Mouse (Mus musculus): ENCODE measurements around the gene Zfp423. TPM values are rescaled to one million over a fixed set of nuclear protein-coding genes. Genes with fewer than 3 reads are reported as not detected.

Gene Zfp423
- total and polyA plus RNA-seq, 3 experiments, result not detected

DNA sequence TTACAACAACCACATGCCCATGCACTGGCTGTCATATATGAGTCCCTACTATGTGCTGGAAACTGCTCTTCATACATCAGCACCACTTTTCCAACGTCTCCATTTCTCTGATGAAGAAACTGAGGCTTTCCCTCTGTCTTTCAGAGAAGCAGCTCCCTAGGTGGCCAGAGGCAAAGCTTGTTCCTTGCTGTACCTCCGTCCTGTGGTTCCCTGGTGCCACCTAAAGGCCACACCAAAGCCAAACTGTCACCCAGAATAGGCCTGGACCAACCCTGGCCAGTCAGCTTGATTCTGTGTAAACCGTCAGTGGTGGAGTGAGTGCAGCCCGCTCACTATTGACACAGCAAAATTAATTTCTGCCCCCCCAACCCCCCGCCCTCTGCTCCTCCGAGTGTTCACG lies 285.2 kb downstream of the Zfp423 start:
- Histone ChIP-seq H3K79me2 (ENCODE audit: control insufficient read depth, insufficient read depth, low read length, poor library complexity) (no peaks in the 10 kb centered on the region), H3K27me3 (ENCODE audit: control insufficient read depth in 1 of 2, insufficient read depth in 2 of 2, low read length in 2 of 2) (no peaks in the 10 kb centered on the region), H3K36me3 (ENCODE audit: control insufficient read depth in 1 of 2, insufficient read depth in 2 of 2, low read length in 2 of 2) (no peaks in the 10 kb centered on the region), H3K27ac (ENCODE audit: control insufficient read depth, low read depth, low read length) (no peak overlapping the region), H3K9ac (ENCODE audit: control insufficient read depth, low read depth, low read length, poor library complexity, severe bottlenecking) (no peak overlapping the region), H3K9me3 (replicated peaks; ENCODE audit: insufficient read depth, low read length) (no peaks in the 10 kb centered on the region), H3K4me3 (ENCODE audit: control insufficient read depth in 1 of 2, insufficient read depth in 1 of 2, low read depth in 2 of 2, low read length in 2 of 2) (no peak overlapping the region), H3K4me1 (ENCODE audit: control insufficient read depth in 1 of 2, insufficient read depth in 2 of 2, low read length in 2 of 2) (no peaks in the 10 kb centered on the region)
- no peak for DNase-seq (ENCODE audit: low read depth, low spot score)
- TF ChIP-seq NELFE (IDR thresholded peaks at IDR 0.05; ENCODE audit: low read depth, low read length) (no peak), JUND (IDR thresholded peaks at IDR 0.05; ENCODE audit: low read depth, low read length) (no peak), MYB (IDR thresholded peaks at IDR 0.05; ENCODE audit: low read depth, low read length) (no peak), ZC3H11A (IDR thresholded peaks at IDR 0.05; ENCODE audit: low read depth, low read length) (no peak), POLR2AphosphoS2 (IDR thresholded peaks at IDR 0.05; ENCODE audit: low read length) (no peak), TCF12 (IDR thresholded peaks at IDR 0.05; ENCODE audit: low read depth, low read length) (no peak), ZKSCAN1 (IDR thresholded peaks at IDR 0.05; ENCODE audit: low read depth, low read length) (no peak), CHD2 (IDR thresholded peaks at IDR 0.05; ENCODE audit: low read length) (no peak), MAZ (IDR thresholded peaks at IDR 0.05; ENCODE audit: low read depth, low read length) (no peak), ETS1 (IDR thresholded peaks at IDR 0.05; ENCODE audit: low read depth, low read length) (no peak), MYC (IDR thresholded peaks at IDR 0.05; ENCODE audit: low read depth, low read length) (no peak), SIN3A (IDR thresholded peaks at IDR 0.05; ENCODE audit: low read length) (no peak), RAD21 (IDR thresholded peaks at IDR 0.05; ENCODE audit: low read depth, low read length) (no peak), E2F4 (IDR thresholded peaks at IDR 0.05; ENCODE audit: borderline replicate concordance, low read depth, low read length) (no peak)

DNA sequence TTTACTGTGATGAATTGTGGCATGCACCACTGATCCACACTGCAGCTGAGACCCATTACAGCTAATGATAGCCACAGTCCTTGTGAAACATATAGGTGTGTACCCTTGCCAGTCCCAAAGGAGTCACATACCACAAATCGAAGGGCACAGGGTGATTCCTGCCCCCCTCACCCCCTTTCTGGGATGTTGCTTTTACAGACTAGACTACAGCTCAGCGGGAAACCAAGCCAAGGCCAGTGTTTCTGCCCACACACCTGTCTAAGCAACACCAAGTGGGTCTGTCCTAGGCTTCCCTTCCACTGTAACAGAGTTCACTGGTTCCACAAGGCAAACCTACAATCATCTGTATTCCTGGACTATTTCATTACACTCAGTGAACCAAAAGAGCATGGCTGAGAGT lies 287.2 kb downstream of the Zfp423 start:
- Histone ChIP-seq H3K27me3 (ENCODE audit: control insufficient read depth in 1 of 2, insufficient read depth in 2 of 2, low read length in 2 of 2) (no peaks in the 10 kb centered on the region), H3K9me3 (replicated peaks; ENCODE audit: insufficient read depth, low read length) (no peaks in the 10 kb centered on the region), H3K4me1 (ENCODE audit: control insufficient read depth in 1 of 2, insufficient read depth in 2 of 2, low read length in 2 of 2) (no peaks in the 10 kb centered on the region)

More for the DNA sequence above, 287.2 kb downstream of the Zfp423 start:
- H3K9ac ChIP-seq (ENCODE audit: control insufficient read depth, low read depth, low read length, poor library complexity, severe bottlenecking), result no peak overlapping the region
- no peak for TF ChIP-seq MAZ (IDR thresholded peaks at IDR 0.05; ENCODE audit: low read depth, low read length)
- TF ChIP-seq ZNF384 (IDR thresholded peaks at IDR 0.05; ENCODE audit: low read depth, low read length), result no peak
- TF ChIP-seq BHLHE40 (IDR thresholded peaks at IDR 0.05; ENCODE audit: borderline replicate concordance, low read depth, low read length), result no peak
- no peak for TF ChIP-seq NRF1 (IDR thresholded peaks at IDR 0.05; ENCODE audit: insufficient read depth, low read depth, low read length, poor library complexity, severe bottlenecking)
- TF ChIP-seq MYC (IDR thresholded peaks at IDR 0.05; ENCODE audit: low read depth, low read length), result no peak
- TF ChIP-seq JUND (IDR thresholded peaks at IDR 0.05; ENCODE audit: low read depth, low read length), result no peak
- no peak for TF ChIP-seq MAX (IDR thresholded peaks at IDR 0.05; ENCODE audit: low read length)
- no peak for TF ChIP-seq TAL1 (IDR thresholded peaks at IDR 0.05; ENCODE audit: low read length)
- no peak for TF ChIP-seq MEF2A (IDR thresholded peaks at IDR 0.05; ENCODE audit: extremely low read depth, insufficient replicate concordance, low read depth, low read length, poor library complexity, severe bottlenecking)
- TF ChIP-seq USF1 (IDR thresholded peaks at IDR 0.05; ENCODE audit: low read depth, low read length), result no peak
- no peak for TF ChIP-seq CHD1 (IDR thresholded peaks at IDR 0.05; ENCODE audit: low read depth, low read length)
- no peak for TF ChIP-seq CHD2 (IDR thresholded peaks at IDR 0.05; ENCODE audit: low read length)
- H3K36me3 ChIP-seq (ENCODE audit: control insufficient read depth in 1 of 2, insufficient read depth in 2 of 2, low read length in 2 of 2), result no peaks in the 10 kb centered on the region
- H3K79me2 ChIP-seq (ENCODE audit: control insufficient read depth, insufficient read depth, low read length, poor library complexity), result no peaks in the 10 kb centered on the region
- H3K27ac ChIP-seq (ENCODE audit: control insufficient read depth, low read depth, low read length), result no peak overlapping the region
- no peak for DNase-seq (ENCODE audit: low read depth, low spot score)
- no peak overlapping the region for H3K4me3 ChIP-seq (ENCODE audit: control insufficient read depth in 1 of 2, insufficient read depth in 1 of 2, low read depth in 2 of 2, low read length in 2 of 2)
